Mouse (Mus musculus) liver, adult 2 months (tissue): ENCODE data around the gene Hist1h2ag. TPM values are rescaled to one million over a fixed set of nuclear protein-coding genes. Genes with fewer than 3 reads are reported as not detected.
A peak's percentile ranks its signal among the peaks of the same experiment; 100 is the strongest.

ENCODE experiments used
- DNase-seq: peaks from one replicate; pipeline ENCODE4 v3.0.0-alpha.2; 2011; ENCODE audit warnings: low read depth, low spot score; ENCODE audit errors: extremely low read depth
- H3K27ac ChIP-seq: fragments of 200-500 bp; replicated peaks from 2 replicates; pipeline ENCODE4 v1.5.1; 2012; ENCODE audit warnings: low read depth, mild to moderate bottlenecking, control low read depth, inconsistent platforms, low read length; ENCODE audit not compliant: insufficient read depth
- H3K27me3 ChIP-seq: fragments of 200-500 bp; 2 replicates; pipeline ENCODE4 v1.6.1; 2012; ENCODE audit warnings: mild to moderate bottlenecking, moderate library complexity, low read length, inconsistent platforms; ENCODE audit not compliant: control insufficient read depth, insufficient read depth
- H3K36me3 ChIP-seq: fragments of 200-500 bp; 2 replicates; pipeline ENCODE4 v1.6.1; 2012; ENCODE audit warnings: low read length, inconsistent platforms; ENCODE audit not compliant: control insufficient read depth, insufficient read depth
- H3K4me1 ChIP-seq: fragments of 200-500 bp; 2 replicates; pipeline ENCODE4 v1.6.1; 2011; ENCODE audit warnings: low read length; ENCODE audit not compliant: control insufficient read depth, insufficient read depth
- H3K4me3 ChIP-seq: fragments of 200-500 bp; 2 replicates; pipeline ENCODE4 v1.5.1; 2011; ENCODE audit warnings: low read depth, mild to moderate bottlenecking, control low read depth, low read length, moderate library complexity; ENCODE audit not compliant: insufficient read depth
- H3K79me2 ChIP-seq: fragments of 200-500 bp; 2 replicates; pipeline ENCODE4 v1.6.1; 2012; ENCODE audit warnings: inconsistent platforms, mild to moderate bottlenecking, low read length, moderate library complexity; ENCODE audit not compliant: control insufficient read depth, insufficient read depth
- H3K9ac ChIP-seq: fragments of 200-500 bp; 2 replicates; pipeline ENCODE4 v1.6.1; 2012; ENCODE audit warnings: low read depth, mild to moderate bottlenecking, control low read depth, inconsistent platforms, low read length
- CTCF ChIP-seq: fragments of 200-500 bp; IDR thresholded peaks from 2 replicates; pipeline ENCODE4 v1.5.1; 2011; ENCODE audit warnings: low read depth, low read length, control low read depth
- POLR2A ChIP-seq: fragments of 200-500 bp; IDR thresholded peaks from 2 replicates; pipeline ENCODE4 v1.6.1; 2011; ENCODE audit warnings: low read length, control low read depth; ENCODE audit not compliant: insufficient read depth; ENCODE audit errors: extremely low read depth
- WGBS: fragments of 180-500 bp; shearing (Covaris S2); methylation state at CpG from one replicate; pipeline ENCODE4 v1.1.7; 2018; 5-methylcytosine and 5-hydroxymethylcytosine counted together
- polyA plus RNA-seq: library from polyadenylated mRNA; depleted of rRNA; stranded (reverse); fragments of >200 nt; gene quantifications from 2 replicates; pipeline ENCODE4 v1.2.3, GENCODE M21; 2012
- total RNA-seq: library from RNA; depleted of rRNA; stranded (reverse); fragments of >200 nt; gene quantifications from 2 replicates; pipeline ENCODE4 v1.2.3, GENCODE M21; 2014

The Hist1h2ag gene
- total and polyA plus RNA-seq, 2 experiments = 0.55 to 11.1 TPM

- Histone ChIP-seq H3K4me1 (peaks cover 4% of the 10 kb centered on the region; the same call in 1 of the 2 replicates), H3K79me2 (no peaks in the 10 kb centered on the region), H3K27me3 (no peaks in the 10 kb centered on the region), H3K36me3 (no peaks in the 10 kb centered on the region), H3K4me3 (peak overlapping the region; percentile 56), H3K9ac (peak overlapping the region; percentile 63), H3K27ac (no peak overlapping the region)
- DNase-seq = peak; percentile 65
- no peak for TF ChIP-seq CTCF
- no peak for TF ChIP-seq POLR2A
- WGBS = 4% methylated on average over 35 of the region's 35 CpGs
These were observed 16.4 kb downstream of the Hist1h2ag start for GRCm38 (mm10) chr13:22026058-22027031.

- no peaks in the 10 kb centered on the region for H3K79me2 ChIP-seq
- no peaks in the 10 kb centered on the region for H3K36me3 ChIP-seq
- under 1% methylated on average over 9 of the region's 9 CpGs for WGBS
- no peaks in the 10 kb centered on the region for H3K27me3 ChIP-seq
- H3K9ac ChIP-seq = peak overlapping the region; percentile 12; the same call in 1 of the 2 replicates
- peaks cover 8% of the 10 kb centered on the region for H3K4me1 ChIP-seq
- no peak for TF ChIP-seq CTCF
- TF ChIP-seq POLR2A = no peak
- H3K4me3 ChIP-seq = peak overlapping the region; percentile 47
- H3K27ac ChIP-seq = no peak overlapping the region
- DNase-seq = peak; percentile 88
These were observed 20.5 kb downstream of the Hist1h2ag start for GRCm38 (mm10) chr13:22022241-22022640.

GRCm38 (mm10) chr13:22021581-22021980, 21.2 kb downstream of the Hist1h2ag start:
- TF ChIP-seq CTCF (no peak), POLR2A (no peak)
- Histone ChIP-seq H3K4me1 (peaks cover 8% of the 10 kb centered on the region), H3K27me3 (no peaks in the 10 kb centered on the region), H3K36me3 (no peaks in the 10 kb centered on the region), H3K9ac (peak overlapping the region; percentile 34; the same call in 1 of the 2 replicates), H3K79me2 (no peaks in the 10 kb centered on the region), H3K4me3 (peak overlapping the region; percentile 53), H3K27ac (no peak overlapping the region)
- peak; percentile 64 for DNase-seq
- WGBS = under 1% methylated on average over 11 of the region's 11 CpGs

DNA sequence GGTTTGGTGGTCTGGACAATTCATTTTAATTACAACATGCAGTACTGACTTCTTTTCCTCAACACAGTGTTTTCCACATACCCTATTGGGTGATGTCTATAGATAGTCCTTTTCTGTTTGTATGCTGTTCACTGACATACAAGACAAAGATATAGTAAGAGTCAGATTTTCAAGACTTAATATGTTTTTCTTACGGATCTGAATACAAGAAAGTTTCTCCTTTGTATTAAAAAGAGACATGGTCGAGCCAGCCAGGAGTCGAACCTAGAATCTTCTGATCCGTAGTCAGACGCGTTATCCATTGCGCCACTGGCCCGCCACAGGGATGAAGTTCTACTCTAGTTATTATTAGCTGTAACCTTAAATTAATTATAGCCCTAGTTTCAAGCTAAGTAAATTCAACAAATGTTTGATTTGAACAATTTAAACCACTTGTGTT, 21.8 kb downstream of the Hist1h2ag start:
- H3K4me1 ChIP-seq = peaks cover 6% of the 10 kb centered on the region
- WGBS = 2% methylated on average over 8 of the region's 8 CpGs
- peak overlapping the region; percentile 53; the same call in 1 of the 2 replicates for H3K4me3 ChIP-seq
- H3K79me2 ChIP-seq = no peaks in the 10 kb centered on the region
- H3K36me3 ChIP-seq = no peaks in the 10 kb centered on the region
- no peaks in the 10 kb centered on the region for H3K27me3 ChIP-seq
- no peak overlapping the region for H3K9ac ChIP-seq
- TF ChIP-seq CTCF = no peak
- no peak for TF ChIP-seq POLR2A
- no peak overlapping the region for H3K27ac ChIP-seq
- peak; percentile 86 for DNase-seq

- H3K27ac ChIP-seq = no peak overlapping the region
- TF ChIP-seq POLR2A (no peak), CTCF (no peak)
- H3K4me3 ChIP-seq = peak overlapping the region; percentile 53
- H3K27me3 ChIP-seq = no peaks in the 10 kb centered on the region
- peak overlapping the region; percentile 62 for H3K9ac ChIP-seq
- peaks cover 5% of the 10 kb centered on the region for H3K4me1 ChIP-seq
- DNase-seq = no peak
- no peaks in the 10 kb centered on the region for H3K36me3 ChIP-seq
- H3K79me2 ChIP-seq = no peaks in the 10 kb centered on the region
- WGBS = 6% methylated on average over 44 of the region's 44 CpGs
These were observed 22.6 kb downstream of the Hist1h2ag start for GRCm38 (mm10) chr13:22019934-22020835.
